Mouse (Mus musculus) cerebellum, postnatal 25 days (tissue): Measurements from ENCODE around the gene Hinfp.
A peak's percentile ranks its signal among the peaks of the same experiment; 100 is the strongest.
"Not testable (repeated sequence)": the region's sequence is repeated elsewhere in the genome, so short reads cannot be mapped to it uniquely, and the experiment has no call there.

Experiments
- DNase-seq, 2 experiments: peaks; one replicate each; pipeline ENCODE4 v3.0.0; 2021; ENCODE audit warnings: mixed read lengths in 2 of 2

Gene Hinfp

DNA sequence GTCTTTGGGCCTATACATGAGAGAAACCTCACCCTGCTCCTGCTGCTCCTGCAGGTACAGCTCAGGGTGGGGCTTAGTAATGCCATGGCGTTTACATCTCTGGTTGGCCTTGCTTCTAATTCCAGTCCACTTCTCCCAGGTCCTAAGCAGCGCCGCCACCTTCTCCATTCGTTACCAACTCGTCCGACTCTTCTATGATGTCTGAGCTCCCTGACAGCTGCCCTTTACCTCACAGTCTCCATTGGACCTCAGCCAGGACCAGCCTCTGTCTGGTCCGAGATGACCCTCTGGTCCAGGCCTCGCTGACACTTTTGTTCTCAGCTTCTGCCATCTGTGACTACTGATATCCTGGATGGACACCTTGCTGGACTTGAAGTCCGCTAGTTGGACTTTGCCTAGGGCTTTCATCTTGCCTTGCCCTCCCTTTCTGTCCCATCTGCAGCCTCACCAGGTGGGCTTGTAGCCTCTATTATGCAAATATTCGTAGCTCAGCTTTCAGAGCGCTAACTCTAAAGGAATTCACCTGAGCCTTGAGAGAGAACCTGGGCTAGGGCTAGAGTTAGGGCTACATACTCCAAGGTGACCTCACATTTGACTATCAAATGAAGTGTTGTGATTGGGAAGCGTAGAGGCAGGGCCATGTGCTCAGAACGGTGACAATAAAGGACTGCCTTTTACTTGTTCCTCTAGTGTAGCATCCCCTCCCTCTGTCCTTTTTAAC lies 27.6 kb upstream of the Hinfp start:
- DNase-seq = peak in 1 of 2 experiments; percentile 43

DNA sequence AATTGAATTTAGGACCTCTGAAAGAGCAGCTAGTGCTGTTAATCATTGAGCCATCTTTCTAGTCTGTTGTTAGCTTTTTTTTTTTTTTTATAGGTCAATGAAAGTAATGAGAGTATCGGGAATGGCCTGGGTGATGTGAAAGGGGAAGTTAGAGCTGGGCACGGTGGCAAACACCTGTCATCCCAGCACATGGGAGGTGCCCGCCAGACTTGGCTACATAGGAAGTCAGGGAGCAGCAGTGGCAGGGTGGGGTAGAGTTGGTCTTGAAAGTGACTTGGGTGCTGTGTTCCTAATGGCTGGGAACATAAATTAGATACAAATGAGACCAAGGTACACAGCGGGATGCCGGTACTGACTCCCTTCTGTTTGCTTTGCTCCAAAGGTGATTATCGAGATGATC lies 25.3 kb upstream of the Hinfp start:
- DNase-seq = no peak

DNA sequence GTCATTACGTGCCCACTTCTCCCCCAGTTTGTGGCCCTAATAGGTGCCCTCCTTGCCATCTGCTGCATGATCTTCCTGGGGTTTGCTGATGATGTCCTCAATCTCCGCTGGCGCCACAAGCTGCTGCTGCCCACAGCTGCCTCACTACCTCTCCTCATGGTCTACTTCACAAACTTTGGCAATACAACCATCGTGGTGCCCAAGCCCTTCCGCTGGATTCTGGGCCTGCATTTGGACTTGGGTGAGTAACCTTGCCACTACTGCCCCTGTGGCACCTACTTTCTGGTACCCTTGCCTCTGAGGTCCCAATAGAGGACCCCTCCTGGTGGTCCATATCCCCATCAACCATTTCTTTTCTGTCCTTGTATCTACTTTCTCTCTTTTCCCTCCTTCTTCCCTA lies 22.5 kb upstream of the Hinfp start:
- DNase-seq = no peak

DNA sequence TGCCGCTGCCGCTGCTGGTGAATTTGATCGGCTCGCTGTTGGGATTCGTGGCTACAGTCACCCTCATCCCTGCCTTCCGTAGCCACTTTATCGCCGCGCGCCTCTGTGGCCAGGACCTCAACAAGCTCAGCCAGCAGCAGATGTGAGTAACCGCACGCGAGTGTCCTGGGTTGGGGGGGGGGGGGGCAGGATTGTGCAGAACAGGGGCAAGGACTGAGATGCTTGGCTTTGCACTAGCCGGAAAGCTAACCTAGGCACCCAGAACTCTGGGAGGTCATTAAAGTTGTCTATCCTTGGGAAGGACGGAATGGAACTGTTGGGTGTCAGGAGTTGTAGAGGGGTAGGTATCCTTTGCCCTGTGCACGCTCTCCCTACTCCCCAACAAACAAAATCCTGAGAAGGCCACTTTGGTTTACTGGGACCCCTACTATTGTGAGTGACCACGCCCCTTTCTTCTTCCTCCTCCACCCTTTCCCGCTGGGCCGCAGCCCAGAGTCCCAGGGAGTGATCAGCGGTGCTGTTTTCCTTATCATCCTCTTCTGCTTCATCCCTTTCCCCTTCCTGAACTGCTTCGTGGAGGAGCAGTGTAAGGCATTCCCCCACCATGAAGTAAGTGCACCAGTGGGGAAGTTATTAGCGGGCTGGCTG lies 21.7 kb upstream of the Hinfp start:
- no peak for DNase-seq

DNA sequence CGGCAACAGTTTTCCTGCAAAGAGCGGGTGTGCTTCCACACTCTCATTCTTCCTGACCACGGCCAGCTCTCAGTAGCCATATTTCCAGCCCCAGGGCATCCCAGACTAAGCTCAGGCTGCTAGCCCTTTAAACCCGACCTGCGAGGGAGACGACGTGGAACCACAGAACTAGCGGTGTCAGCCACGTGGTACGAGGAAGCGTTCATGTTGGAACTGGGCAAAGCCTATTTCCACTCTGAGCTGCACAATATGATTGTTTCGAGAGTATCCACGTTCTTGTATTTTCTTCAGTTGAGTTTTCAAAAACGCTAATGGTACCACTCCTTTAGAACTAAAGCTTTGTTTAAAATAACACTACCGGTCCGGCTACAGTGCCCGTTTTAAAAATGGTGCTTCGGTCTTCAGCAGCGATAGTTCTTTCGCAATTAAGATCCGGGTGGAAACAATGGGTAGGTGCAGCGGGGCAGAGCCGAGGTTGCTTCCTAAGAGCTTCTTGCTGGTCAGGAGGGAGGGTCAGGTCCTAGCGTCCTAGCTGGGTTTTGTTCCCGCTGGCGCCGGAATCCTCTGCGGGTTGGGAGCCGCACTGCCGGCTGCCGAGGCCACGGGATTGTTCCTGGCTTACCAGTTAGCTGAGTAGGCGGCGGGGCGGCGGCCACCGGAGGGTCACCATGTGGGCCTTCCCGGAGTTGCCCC lies 21.0 kb upstream of the Hinfp start:
- DNase-seq = peak; percentile 84 to 88

DNA sequence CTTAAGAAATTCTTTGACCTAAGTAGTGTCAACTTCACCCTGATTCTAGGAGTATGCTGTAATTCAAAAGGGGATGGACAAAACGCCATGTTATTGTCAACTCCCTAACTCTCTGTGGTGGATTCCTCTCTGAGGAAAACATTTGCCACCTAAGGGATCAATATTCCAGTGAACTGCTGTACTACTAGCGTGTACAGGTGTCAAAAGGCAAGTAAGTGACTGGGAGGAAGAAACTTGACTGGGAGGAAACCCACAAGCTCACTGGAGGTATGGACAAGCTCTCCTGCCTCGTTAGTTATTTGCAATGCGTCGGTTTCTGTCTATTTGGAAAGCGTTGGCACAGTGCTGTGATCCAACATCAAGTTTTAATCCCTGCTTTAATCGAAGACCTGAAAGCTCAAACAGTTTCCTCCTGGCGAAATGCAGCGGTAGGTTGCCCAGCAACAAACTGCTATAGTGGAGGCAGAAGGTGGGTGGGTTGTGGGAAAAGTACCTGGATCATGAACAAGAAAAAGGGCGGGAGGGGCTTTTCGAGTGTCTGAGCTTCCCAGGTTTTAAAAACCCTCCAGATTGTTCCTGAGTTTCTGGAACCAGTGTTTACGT lies 20.4 kb upstream of the Hinfp start, which contains the start of gene Dpagt1:
Gene Dpagt1, plus strand, starts transcription at position 252 of the 603 bp plus-strand sequence.
- DNase-seq = no peak

DNA sequence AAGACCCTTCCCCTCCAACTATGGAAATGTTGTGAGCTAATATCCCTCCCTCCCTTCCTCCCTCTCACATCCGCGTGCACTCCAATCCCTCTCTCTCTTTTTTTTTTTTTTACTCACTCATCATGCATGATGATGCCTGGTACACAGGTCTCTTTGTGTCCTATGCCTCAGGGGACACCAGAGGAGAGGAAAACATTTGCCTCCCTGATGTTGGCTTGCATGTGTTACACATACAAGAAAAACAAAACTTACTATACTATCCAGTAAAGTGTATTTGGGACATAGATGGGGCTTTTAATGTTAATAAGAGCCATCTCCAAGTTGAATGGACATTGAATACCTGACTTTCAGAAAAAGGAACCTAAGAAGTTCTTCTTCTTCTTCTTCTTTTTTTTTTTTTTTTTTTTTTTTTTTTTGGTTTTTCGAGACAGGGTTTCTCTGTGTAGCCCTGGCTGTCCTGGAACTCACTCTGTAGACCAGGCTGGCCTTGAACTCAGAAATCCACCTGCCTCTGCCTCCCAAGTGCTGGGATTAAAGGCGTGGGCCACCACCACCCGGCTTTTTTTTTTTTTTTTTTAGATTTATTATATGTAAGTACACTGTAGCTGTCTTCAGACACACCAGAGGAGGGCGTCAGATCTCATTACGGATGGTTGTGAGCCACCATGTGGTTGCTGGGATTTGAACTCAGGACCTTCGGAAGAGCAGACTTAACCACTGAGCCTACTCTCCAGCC lies 19.7 kb upstream of the Hinfp start:
- not testable (repeated sequence) for DNase-seq

DNA sequence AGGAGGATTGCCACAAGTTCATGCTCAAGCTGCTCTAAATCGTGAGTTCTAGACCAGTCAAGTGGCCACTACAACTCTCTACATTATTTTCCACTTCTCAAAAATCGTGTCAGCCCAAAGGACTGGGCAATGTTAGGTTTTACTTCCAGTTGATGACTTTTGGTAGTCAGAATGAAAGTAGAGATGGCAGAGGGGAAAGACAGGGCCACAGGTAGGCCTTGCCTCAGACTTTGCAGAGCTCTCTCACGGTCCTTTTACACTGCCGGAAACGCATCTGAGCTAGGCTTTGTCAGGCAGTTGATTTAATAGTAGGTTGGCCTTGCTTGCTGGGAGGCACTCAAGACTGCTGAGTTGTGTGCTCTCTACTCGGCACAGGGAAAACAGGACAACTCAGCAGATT lies 18.7 kb upstream of the Hinfp start:
- DNase-seq = no peak

DNA sequence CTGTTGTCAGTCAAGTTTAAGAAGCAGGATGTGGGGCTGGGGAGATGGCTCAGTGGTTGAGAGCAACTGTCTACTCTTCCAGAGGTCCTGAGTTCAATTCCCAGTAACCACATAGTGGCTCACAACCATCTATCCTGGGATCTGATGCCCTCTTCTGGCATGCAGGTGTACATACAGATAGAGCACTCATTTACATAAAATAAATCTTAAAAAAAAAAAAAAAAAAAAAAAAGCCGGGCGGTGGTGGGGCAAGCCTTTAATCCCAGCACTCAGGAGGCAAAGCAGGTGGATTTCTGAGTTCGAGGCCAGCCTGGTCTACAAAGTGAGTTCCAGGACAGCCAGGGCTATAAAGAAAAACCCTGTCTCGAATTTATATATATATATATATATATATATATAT lies 18.2 kb upstream of the Hinfp start:
- DNase-seq = not testable (repeated sequence)

DNA sequence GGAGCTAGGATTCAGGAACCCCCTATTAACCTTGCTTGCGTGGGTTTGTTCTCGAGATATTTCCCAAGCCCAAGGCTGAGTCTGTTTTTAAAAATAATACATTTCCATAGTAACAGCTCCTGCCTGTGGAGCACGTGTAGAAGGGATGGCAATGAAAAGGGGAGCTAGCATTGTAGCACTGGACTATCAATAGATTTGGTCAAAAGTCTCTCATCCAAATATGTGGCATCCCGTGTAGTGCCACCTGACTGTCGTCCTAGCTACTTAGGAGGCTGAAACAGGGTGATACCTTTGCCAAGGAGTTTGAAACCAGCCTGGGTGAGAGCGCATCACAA lies 15.3 kb upstream of the Hinfp start:
- no peak for DNase-seq

DNA sequence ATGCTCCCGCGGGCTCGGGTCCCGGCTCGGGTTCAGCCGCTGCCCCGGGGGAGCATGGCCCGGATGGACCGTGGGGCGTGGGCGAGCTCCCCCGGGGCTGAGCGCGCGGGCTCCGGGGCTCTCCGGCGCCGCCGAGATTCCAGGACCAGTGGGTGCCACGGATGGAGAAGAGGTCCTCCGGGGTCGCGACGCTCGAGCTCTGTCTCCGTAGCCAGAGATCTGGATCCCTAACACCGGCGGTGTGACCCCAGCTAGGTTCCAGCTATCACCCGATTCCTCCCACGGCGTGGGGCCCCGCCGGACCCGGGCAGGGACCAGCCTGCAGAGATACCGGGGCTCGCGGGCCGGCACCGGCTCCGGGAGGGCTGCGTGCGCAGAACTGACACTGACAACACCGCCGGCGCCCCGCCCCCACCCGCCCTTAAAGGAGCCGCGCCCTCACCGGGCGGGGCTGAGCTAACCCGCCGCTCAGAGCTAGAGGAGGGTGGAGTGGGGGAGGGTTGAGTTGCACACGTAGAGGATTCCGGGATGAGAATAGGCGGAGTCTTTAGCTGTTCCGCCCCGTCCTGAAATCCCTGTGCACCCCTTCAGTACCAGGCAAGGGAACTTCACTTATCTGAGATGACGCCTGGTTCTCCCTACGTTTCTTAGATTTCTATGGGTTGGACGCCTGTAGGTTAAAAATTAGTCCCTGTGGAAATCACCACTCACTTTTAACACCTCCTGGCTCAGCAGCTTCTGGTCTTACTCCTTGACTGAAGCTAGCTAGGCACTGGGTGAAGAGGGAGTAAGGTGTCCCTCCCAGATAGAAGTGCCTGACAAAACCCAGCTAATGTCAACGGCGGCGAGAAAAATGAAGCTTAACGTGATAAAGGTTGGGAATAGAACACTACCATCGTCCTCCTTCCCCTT lies 14.7 kb upstream of the Hinfp start, which contains the start of gene C2cd2l:
Gene C2cd2l, minus strand, starts transcription at position 399 of the 912 bp plus-strand sequence.
- peak; percentile 90 to 94 for DNase-seq

DNA sequence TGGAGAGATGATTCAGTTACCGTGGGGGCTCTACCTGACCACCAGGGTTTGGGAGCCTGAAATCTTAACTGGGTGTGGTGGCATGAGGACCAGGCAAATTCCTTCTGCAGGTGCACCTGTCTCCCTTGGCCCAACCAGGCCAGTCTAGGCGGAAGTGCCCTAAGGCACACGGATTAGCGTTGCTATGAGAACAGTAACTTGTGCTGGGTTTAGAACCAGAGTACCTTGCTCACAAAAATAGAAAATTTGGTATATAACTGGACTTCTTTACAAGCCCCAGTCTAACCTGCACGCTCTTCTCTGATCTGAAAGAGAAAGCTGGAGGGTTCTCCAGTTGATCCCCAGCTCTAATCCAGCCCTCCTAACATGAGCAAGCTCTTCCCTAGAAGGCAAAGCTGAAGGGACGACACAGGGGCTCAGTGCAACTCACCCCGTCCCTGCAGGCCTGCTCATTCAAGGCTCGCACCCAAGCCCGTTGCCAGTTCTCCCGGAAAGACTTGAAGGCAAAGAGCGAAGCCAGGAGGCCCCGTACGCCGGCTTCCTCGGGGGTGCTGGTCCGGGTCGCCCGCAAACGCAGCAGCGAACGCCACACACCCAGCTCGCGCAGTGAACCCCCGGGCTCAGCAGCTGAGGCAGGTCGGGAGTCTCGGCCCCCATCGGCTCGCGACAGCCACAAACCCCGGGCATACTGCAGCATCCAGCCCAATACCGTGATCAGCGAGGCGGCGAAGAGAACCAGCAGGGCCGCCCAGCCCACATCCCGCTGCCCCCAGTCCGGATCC lies 13.8 kb upstream of the Hinfp start:
- peak in 1 of 2 experiments; percentile 60 for DNase-seq

DNA sequence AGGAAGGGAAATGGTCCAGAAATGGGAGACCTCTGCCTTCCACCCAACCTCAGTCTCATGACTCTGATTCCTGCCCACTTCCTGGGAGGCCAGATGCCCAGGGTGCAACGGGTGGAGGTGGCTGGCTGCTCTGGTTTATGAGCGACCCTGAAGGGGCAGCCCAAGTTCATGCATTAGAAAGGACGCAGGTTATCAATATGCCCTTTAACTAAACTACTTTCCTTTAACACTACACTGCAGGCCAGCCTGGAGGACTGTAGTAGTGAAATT lies 13.3 kb upstream of the Hinfp start:
- DNase-seq = no peak

DNA sequence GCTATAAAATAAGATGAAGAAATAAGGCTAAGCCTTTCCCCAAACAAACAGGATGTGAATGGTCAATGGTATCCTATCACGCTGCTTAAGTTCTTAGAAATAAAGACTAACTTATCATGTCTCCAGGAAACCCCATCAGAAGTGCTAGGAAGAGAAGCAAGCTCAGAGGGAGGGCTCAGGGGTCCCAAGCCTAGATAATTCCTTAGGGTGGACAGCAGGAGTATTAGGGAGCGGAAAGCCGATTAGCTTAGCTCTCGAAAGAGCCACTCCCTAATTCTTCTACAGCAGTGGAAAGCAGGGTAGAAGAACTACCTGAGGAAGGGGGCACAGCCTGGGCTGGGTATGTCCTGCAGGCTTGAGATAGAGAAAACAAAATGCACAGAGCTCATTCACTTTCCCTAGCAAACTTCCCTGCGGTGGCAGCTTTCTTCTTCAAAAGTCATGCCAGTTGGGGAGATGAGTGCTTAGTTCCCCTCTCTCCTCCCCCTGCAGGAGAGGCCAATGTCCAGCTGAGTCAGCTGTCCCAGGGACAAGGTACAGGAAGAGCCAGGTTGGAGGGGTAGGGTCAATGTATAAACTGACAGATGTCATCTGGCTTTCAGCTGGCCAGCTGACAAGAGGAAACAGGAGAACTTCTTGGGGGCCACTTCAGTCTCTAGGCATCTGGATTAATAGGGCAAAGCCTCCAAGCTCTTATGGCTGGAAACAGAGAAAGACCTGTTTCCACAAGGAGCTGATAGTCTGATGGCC lies 12.8 kb upstream of the Hinfp start:
- DNase-seq = no peak

DNA sequence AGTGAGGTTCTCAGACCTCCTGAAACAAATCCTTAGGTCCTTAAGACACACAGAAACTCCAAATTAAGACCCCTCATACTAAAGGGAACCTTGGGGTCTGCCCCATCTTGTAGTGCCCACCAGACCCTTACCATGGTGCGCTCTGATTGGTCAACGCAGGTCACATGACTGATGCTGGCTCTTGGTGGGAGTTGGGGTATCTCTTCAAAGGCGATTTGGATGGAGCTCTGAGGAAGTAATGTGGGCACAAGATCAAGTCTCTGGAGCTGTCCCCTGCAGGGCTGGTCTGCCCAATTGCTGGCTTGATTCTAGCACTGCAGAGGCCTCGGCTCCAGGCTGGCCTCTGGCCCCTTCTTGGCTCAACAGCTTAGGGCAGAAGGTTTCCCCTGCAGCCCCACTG lies 12.0 kb upstream of the Hinfp start:
- DNase-seq = peak in 1 of 2 experiments; percentile 24

DNA sequence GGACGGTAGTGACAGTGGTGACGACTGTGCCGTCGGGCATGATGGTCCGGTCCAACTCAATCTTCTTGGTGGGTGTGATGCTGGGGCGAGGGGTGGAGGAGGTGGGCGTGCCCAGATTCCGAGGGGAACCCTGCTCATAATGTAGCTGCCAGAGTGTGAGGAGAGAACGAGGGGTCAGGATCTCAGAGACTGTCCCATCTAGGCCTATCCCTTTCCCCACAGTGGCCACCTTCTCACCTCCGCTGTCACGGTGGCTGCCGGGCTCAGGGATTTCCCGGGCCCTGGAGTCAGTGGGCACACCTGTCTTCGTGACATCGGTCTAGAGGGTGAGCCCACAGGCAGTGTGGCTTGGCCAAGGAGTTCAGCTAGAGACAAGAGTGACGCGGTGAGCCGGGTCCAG lies 9.4 kb upstream of the Hinfp start:
- DNase-seq = no peak

DNA sequence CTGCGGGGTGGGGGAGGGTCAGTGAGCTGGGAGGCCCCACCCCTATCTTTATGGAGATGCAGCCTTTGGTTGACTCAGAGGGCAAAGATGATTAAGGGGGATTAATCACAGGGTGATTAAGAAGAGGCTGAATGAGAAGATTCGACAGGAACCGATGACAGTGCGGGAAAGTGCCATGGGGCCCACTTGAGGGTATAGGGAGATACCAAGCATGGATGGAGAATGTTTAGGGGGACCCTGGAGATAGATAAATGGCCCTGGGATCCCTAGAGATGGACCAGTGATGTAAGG lies 8.7 kb upstream of the Hinfp start:
- no peak for DNase-seq

DNA sequence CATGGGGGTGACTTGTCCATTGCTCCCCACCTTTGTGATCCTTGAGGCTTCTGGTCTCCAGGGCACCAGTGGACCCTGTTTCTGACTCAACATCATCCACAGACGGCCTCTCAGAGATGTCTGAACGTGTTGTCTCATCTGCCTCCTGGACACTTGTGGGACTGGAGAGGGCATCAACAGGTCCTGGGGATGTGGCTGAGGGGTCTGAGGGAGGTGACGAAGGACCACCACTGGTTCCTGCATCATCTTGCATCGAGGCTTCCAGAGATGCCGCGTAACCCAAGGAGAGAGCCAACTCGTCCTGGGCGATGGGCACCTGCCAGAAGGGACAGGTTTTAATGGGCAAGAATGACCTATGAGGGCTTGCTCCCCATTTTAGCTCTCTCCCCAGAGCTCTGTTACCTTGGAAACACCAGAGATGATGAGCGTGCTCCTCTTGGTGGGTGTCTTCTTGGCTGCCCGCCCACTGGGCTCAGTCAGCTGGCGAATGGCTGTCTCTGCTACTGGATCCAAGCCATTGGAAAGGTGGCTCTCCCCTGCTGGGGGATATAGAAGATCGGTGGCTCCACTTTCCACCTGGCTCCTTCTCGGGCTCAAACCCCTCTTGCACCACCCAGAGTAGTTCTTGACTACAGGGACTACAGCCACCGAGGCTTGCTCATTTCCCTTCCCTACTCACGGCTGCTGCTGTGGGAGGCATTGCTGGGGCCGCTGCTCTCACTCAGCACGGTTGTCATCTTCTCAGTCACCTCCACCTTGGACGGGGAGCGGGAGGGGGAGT lies 8.2 kb upstream of the Hinfp start:
- DNase-seq = peak; percentile 64 to 78
